ENCODE assay signal across 23 mouse cellular contexts in genomic region chr11:61642106-61642505, GRCm38 (mm10). TPM values are rescaled to one million over a fixed set of nuclear protein-coding genes. Genes with fewer than 3 reads are reported as not detected.
DNase-seq lines count a peak whose midpoint lies in the region; TF ChIP-seq lines count a peak whose summit lies in the region.
"Had no signal": no experiment of that assay in that cellular context is flagged by ENCODE, and none has a peak within 500 bp of the region (broad histone marks: within the 10 kb centered on the region; RNA-seq: fewer than 3 reads in every experiment).

No protein-coding gene starts in this region.

- DNase-seq in 3134 (ENCODE audit: extremely low read depth, insufficient read length, low spot score): peak; percentile 45
- DNase-seq in 416B (ENCODE audit: low read depth): peak; percentile 82
- DNase-seq in CH12.LX (ENCODE audit: extremely low read depth): no peak
- peak; percentile 47 for DNase-seq in fibroblast of lung, adult 2 months (ENCODE audit: low read depth)
- no peak for DNase-seq in left cerebral cortex, adult 9 months (ENCODE audit: low spot score in 2 of 2)
- no peak for DNase-seq in c-Kit-positive CD71-positive TER-119-positive erythroid progenitor cells, embryonic 14.5 days (ENCODE audit: low spot score)
- DNase-seq in kidney, postnatal 25 days: no peak
- DNase-seq in cerebellum, adult 8-10 months: no peak
- DNase-seq: adrenal gland, adult 8-10 months; B cell, adult 2 months; cerebellum, adult 11 months; cerebellum, adult 2 months; forebrain, postnatal 0 days; gastrocnemius, adult 2 months; gastrocnemius, postnatal 14 days; heart, adult 18-20 months; heart, postnatal 14 days; heart, postnatal 4 days; kidney, adult 2 months had no signal

- no peak overlapping the region for H3K4me2 ChIP-seq in CH12.LX (ENCODE audit: insufficient read depth, low read depth, poor library complexity, severe bottlenecking)
- H3K4me2 ChIP-seq: heart, embryonic 13.5 days; hindbrain, embryonic 14.5 days had no signal

- H3K9ac ChIP-seq in CH12.LX (ENCODE audit: insufficient read depth, low read depth): no peak overlapping the region
- H3K9ac ChIP-seq: forebrain, postnatal 0 days; heart, embryonic 13.5 days; hindbrain, embryonic 14.5 days had no signal

- H3K4me1 ChIP-seq in CH12.LX (ENCODE audit: control insufficient read depth in 1 of 2, insufficient read depth in 2 of 2): peaks cover 48 to 92% of the 10 kb centered on the region in 2 experiments

- H3K79me2 ChIP-seq in CH12.LX (replicated peaks; ENCODE audit: control insufficient read depth, extremely low read depth, insufficient read depth, poor library complexity, severe bottlenecking): no peaks in the 10 kb centered on the region

- peaks cover 3% of the 10 kb centered on the region for H3K9me3 ChIP-seq in CH12.LX (replicated peaks; ENCODE audit: low read length)
- H3K9me3 ChIP-seq: heart, embryonic 13.5 days had no signal

- TF ChIP-seq POLR2A in CH12.LX (IDR thresholded peaks at IDR 0.05; ENCODE audit: low read depth, low read length): no peak

- TF ChIP-seq EP300 in CH12.LX (IDR thresholded peaks at IDR 0.05; ENCODE audit: low read length): no peak

- dilution Hi-C loops in CH12.LX (cut with MboI; ENCODE audit: extremely low pct_ligation_motif_present, extremely low pct_unique_long_range_greater_than_20kb, low sequenced_read_pairs): no loop called here

- no peak for TF ChIP-seq RAD21 in CH12.LX (IDR thresholded peaks at IDR 0.05; ENCODE audit: low read depth, low read length)

- TF ChIP-seq CTCF in CH12.LX (conservative IDR thresholded peaks at IDR 0.05 in 1 of 2, IDR thresholded peaks at IDR 0.05 in 1 of 2; ENCODE audit: low read depth in 2 of 2, low read length in 2 of 2): no peak

- peak overlapping the region; percentile 71 for H3K27ac ChIP-seq in CH12.LX (ENCODE audit: insufficient read depth, low read depth)
- H3K27ac ChIP-seq: gastrocnemius, adult 2 months; heart, embryonic 13.5 days; hindbrain, embryonic 14.5 days; hindbrain, postnatal 0 days had no signal

- H3K27me3 ChIP-seq in CH12.LX (replicated peaks): no peaks in the 10 kb centered on the region
- H3K27me3 ChIP-seq: heart, embryonic 13.5 days; Patski had no signal

- H3K4me3 ChIP-seq in CH12.LX (replicated peaks in 1 of 3; ENCODE audit: low read depth in 2 of 3, low read length in 2 of 3, poor library complexity in 1 of 3): no peak overlapping the region
- H3K4me3 ChIP-seq: gastrocnemius, adult 2 months; heart, embryonic 13.5 days had no signal

- in situ Hi-C loops in CH12.LX (cut with MboI; ENCODE audit: low pct_ligation_motif_present, low pct_unique_long_range_greater_than_20kb, low sequenced_read_pairs): loop anchor here (5.0 kb wide), 1 partner anchor 530 kb away; no protein-coding TSS in a partner anchor

- H3K36me3 ChIP-seq in CH12.LX (replicated peaks in 1 of 2; ENCODE audit: control insufficient read depth in 1 of 2, insufficient read depth in 1 of 2, low read length in 1 of 2): no peaks in the 10 kb centered on the region
- H3K36me3 ChIP-seq: heart, embryonic 13.5 days had no signal

TF ChIP-seq in CH12.LX, 34 proteins besides CTCF, POLR2A, EP300 and RAD21:
- TF ChIP-seq CHD2 (IDR thresholded peaks at IDR 0.05; ENCODE audit: low read length) (no peak), MAX (IDR thresholded peaks at IDR 0.05; ENCODE audit: low read length) (0 out of 2 replicates have a peak, but pooled peaks have one; percentile 30)

RNA-seq across cellular contexts. Expression of gene Grap, which starts 11.0 kb away (rescaled TPM):
- total RNA-seq in CH12.LX (2012; rRNA removed): 379 and 412 TPM in 2 replicates
- 264 and 274 TPM in 2 replicates for total RNA-seq in CH12.LX (2014; rRNA removed)
- polyA plus RNA-seq in CH12.LX (2012; ENCODE audit: insufficient read length, low read depth): 280 and 294 TPM in 2 replicates

RNA-seq across cellular contexts. Expression of gene Fam83g, which starts 41.8 kb away (rescaled TPM):
- total RNA-seq in CH12.LX (2012; rRNA removed): 50.4 and 63.7 TPM in 2 replicates
- 17.2 and 19.2 TPM in 2 replicates for total RNA-seq in CH12.LX (2014; rRNA removed)
- 17.8 and 19.1 TPM in 2 replicates for polyA plus RNA-seq in CH12.LX (2012; ENCODE audit: insufficient read length, low read depth)
- polyA plus RNA-seq: Patski had no signal

Comparison
In these comparisons a context has a peak if more than half of its experiments do, and no peak if none do; other contexts are left out.
1. DNase-seq: peak in 3134 (single experiment), 416B (single experiment) and fibroblast of lung, adult 2 months (single experiment); none in CH12.LX (single experiment), left cerebral cortex, adult 9 months (0 of 2), c-Kit-positive CD71-positive TER-119-positive erythroid progenitor cells, embryonic 14.5 days (single experiment), kidney, postnatal 25 days (0 of 2) and cerebellum, adult 8-10 months (single experiment).